Mouse (Mus musculus) adrenal gland, postnatal 10 days (tissue): ENCODE data around the gene Capns1. TPM values are rescaled to one million over a fixed set of nuclear protein-coding genes. Genes with fewer than 3 reads are reported as not detected.
"Not testable (repeated sequence)": the region's sequence is repeated elsewhere in the genome, so short reads cannot be mapped to it uniquely, and the experiment has no call there.

Experiments used
- DNase-seq: peaks from one replicate; pipeline ENCODE4 v3.0.0; 2021; ENCODE audit warnings: mixed read lengths
- total RNA-seq, 2 experiments: library from RNA; stranded (reverse); gene quantifications; 2 replicates each; pipeline ENCODE4 v1.2.3; 2021

The Capns1 gene
- total RNA-seq, 2 experiments from 2014 or later: 444 to 475 TPM

- peak; percentile 77 for DNase-seq
Observed at GRCm38 (mm10) chr7:30202895-30203690, 4.5 kb upstream of the Capns1 start.

GRCm38 (mm10) chr7:30200661-30201060 lies 2.0 kb upstream of the Capns1 start:
- not testable (repeated sequence) for DNase-seq

- DNase-seq: no peak
Observed at GRCm38 (mm10) chr7:30200200-30200599, 1.6 kb upstream of the Capns1 start.

- no peak for DNase-seq
Observed at GRCm38 (mm10) chr7:30199498-30200139, 1.0 kb upstream of the Capns1 start.

GRCm38 (mm10) chr7:30197592-30198129 lies 950 bp downstream of the Capns1 start:
- no peak for DNase-seq

GRCm38 (mm10) chr7:30196171-30196570 lies 2.4 kb downstream of the Capns1 start:
- peak; percentile 54 for DNase-seq

- no peak for DNase-seq
Observed at GRCm38 (mm10) chr7:30195461-30195860, 3.1 kb downstream of the Capns1 start.

GRCm38 (mm10) chr7:30194884-30195283 lies 3.7 kb downstream of the Capns1 start:
- peak; percentile 98 for DNase-seq

- DNase-seq: peak; percentile 68
Observed at GRCm38 (mm10) chr7:30194101-30194831, 4.3 kb downstream of the Capns1 start.

GRCm38 (mm10) chr7:30193581-30194100 lies 5.0 kb downstream of the Capns1 start:
- peak; percentile 89 for DNase-seq

- no peak for DNase-seq
Observed at GRCm38 (mm10) chr7:30193013-30193412, 5.6 kb downstream of the Capns1 start.

- DNase-seq: no peak
Observed at GRCm38 (mm10) chr7:30192088-30192487, 6.5 kb downstream of the Capns1 start.

GRCm38 (mm10) chr7:30189116-30189491 lies 9.5 kb downstream of the Capns1 start:
- DNase-seq: no peak

- no peak for DNase-seq
Observed at GRCm38 (mm10) chr7:30188344-30189115, 10.1 kb downstream of the Capns1 start.

- DNase-seq: peak; percentile 25
Observed at GRCm38 (mm10) chr7:30184641-30185348, 13.8 kb downstream of the Capns1 start.

GRCm38 (mm10) chr7:30183879-30184289 lies 14.7 kb downstream of the Capns1 start, which contains the start of gene Cox7a1:
Gene Cox7a1, plus strand, starts transcription at chr7:30184144.
- peak; percentile 94 for DNase-seq

GRCm38 (mm10) chr7:30183189-30183588 lies 15.4 kb downstream of the Capns1 start:
- not testable (repeated sequence) for DNase-seq

GRCm38 (mm10) chr7:30181929-30182328 lies 16.7 kb downstream of the Capns1 start:
- DNase-seq: not testable (repeated sequence)

GRCm38 (mm10) chr7:30181308-30181707 lies 17.3 kb downstream of the Capns1 start:
- peak; percentile 80 for DNase-seq

- DNase-seq: no peak
Observed at GRCm38 (mm10) chr7:30178256-30178655, 20.4 kb downstream of the Capns1 start.

- no peak for DNase-seq
Observed at GRCm38 (mm10) chr7:30176474-30176873, 22.1 kb downstream of the Capns1 start.
